Mouse (Mus musculus): ENCODE data around the gene Top2a. TPM values are rescaled to one million over a fixed set of nuclear protein-coding genes. Genes with fewer than 3 reads are reported as not detected.

Gene Top2a
- polyA plus RNA-seq, 1 experiment, result 227 TPM

GRCm38 (mm10) chr11:98978526-98979148, 45.4 kb downstream of the Top2a start:
- Histone ChIP-seq H3K4me3 (ENCODE audit: insufficient read depth, low read length) (no peak overlapping the region), H3K27ac (ENCODE audit: insufficient read depth, low read length) (no peak overlapping the region), H3K4me1 (ENCODE audit: control insufficient read depth, insufficient read depth, low read length) (no peaks in the 10 kb centered on the region)
- no peak for TF ChIP-seq CTCF (IDR thresholded peaks at IDR 0.05; ENCODE audit: borderline replicate concordance, insufficient read depth, low read length)
- TF ChIP-seq POLR2A (IDR thresholded peaks at IDR 0.05; ENCODE audit: low read depth, low read length), result no peak

- TF ChIP-seq POLR2A (IDR thresholded peaks at IDR 0.05; ENCODE audit: low read depth, low read length), result no peak
- TF ChIP-seq CTCF (IDR thresholded peaks at IDR 0.05; ENCODE audit: borderline replicate concordance, insufficient read depth, low read length), result peak; percentile 46; the same call in 1 of the 2 replicates
- H3K27ac ChIP-seq (ENCODE audit: insufficient read depth, low read length), result no peak overlapping the region
- H3K4me3 ChIP-seq (ENCODE audit: insufficient read depth, low read length), result no peak overlapping the region
- peaks cover 9% of the 10 kb centered on the region; the same call in 1 of the 2 replicates for H3K4me1 ChIP-seq (ENCODE audit: control insufficient read depth, insufficient read depth, low read length)
Observed at GRCm38 (mm10) chr11:98974871-98975719, 48.9 kb downstream of the Top2a start.

- Histone ChIP-seq H3K4me3 (ENCODE audit: insufficient read depth, low read length) (no peak overlapping the region), H3K27ac (ENCODE audit: insufficient read depth, low read length) (no peak overlapping the region), H3K4me1 (ENCODE audit: control insufficient read depth, insufficient read depth, low read length) (peaks cover 15% of the 10 kb centered on the region)
- TF ChIP-seq POLR2A (IDR thresholded peaks at IDR 0.05; ENCODE audit: low read depth, low read length) (no peak), CTCF (IDR thresholded peaks at IDR 0.05; ENCODE audit: borderline replicate concordance, insufficient read depth, low read length) (no peak)
Observed at GRCm38 (mm10) chr11:98974213-98974612, 49.8 kb downstream of the Top2a start.

- H3K4me3 ChIP-seq (ENCODE audit: insufficient read depth, low read length), result no peak overlapping the region
- peaks cover 20% of the 10 kb centered on the region for H3K4me1 ChIP-seq (ENCODE audit: control insufficient read depth, insufficient read depth, low read length)
- TF ChIP-seq POLR2A (IDR thresholded peaks at IDR 0.05; ENCODE audit: low read depth, low read length) (no peak), CTCF (IDR thresholded peaks at IDR 0.05; ENCODE audit: borderline replicate concordance, insufficient read depth, low read length) (no peak)
- H3K27ac ChIP-seq (ENCODE audit: insufficient read depth, low read length), result no peak overlapping the region
Observed at GRCm38 (mm10) chr11:98973584-98973983, 50.4 kb downstream of the Top2a start.

- H3K4me3 ChIP-seq (ENCODE audit: insufficient read depth, low read length), result no peak overlapping the region
- H3K27ac ChIP-seq (ENCODE audit: insufficient read depth, low read length), result no peak overlapping the region
- peaks cover 27% of the 10 kb centered on the region for H3K4me1 ChIP-seq (ENCODE audit: control insufficient read depth, insufficient read depth, low read length)
- no peak for TF ChIP-seq CTCF (IDR thresholded peaks at IDR 0.05; ENCODE audit: borderline replicate concordance, insufficient read depth, low read length)
- no peak for TF ChIP-seq POLR2A (IDR thresholded peaks at IDR 0.05; ENCODE audit: low read depth, low read length)
Observed at GRCm38 (mm10) chr11:98972801-98973360, 51.1 kb downstream of the Top2a start.

GRCm38 (mm10) chr11:98972215-98972614, 51.8 kb downstream of the Top2a start:
- Histone ChIP-seq H3K4me1 (ENCODE audit: control insufficient read depth, insufficient read depth, low read length) (peaks cover 29% of the 10 kb centered on the region), H3K27ac (ENCODE audit: insufficient read depth, low read length) (no peak overlapping the region), H3K4me3 (ENCODE audit: insufficient read depth, low read length) (no peak overlapping the region)
- TF ChIP-seq CTCF (IDR thresholded peaks at IDR 0.05; ENCODE audit: borderline replicate concordance, insufficient read depth, low read length) (peak; percentile 68), POLR2A (IDR thresholded peaks at IDR 0.05; ENCODE audit: low read depth, low read length) (no peak)

GRCm38 (mm10) chr11:98971316-98972031, 52.5 kb downstream of the Top2a start:
- Histone ChIP-seq H3K27ac (ENCODE audit: insufficient read depth, low read length) (no peak overlapping the region), H3K4me1 (ENCODE audit: control insufficient read depth, insufficient read depth, low read length) (peaks cover 29% of the 10 kb centered on the region), H3K4me3 (ENCODE audit: insufficient read depth, low read length) (no peak overlapping the region)
- no peak for TF ChIP-seq CTCF (IDR thresholded peaks at IDR 0.05; ENCODE audit: borderline replicate concordance, insufficient read depth, low read length)
- TF ChIP-seq POLR2A (IDR thresholded peaks at IDR 0.05; ENCODE audit: low read depth, low read length), result no peak

GRCm38 (mm10) chr11:98970191-98970925, 53.6 kb downstream of the Top2a start:
- Histone ChIP-seq H3K4me1 (ENCODE audit: control insufficient read depth, insufficient read depth, low read length) (peaks cover 39% of the 10 kb centered on the region), H3K27ac (ENCODE audit: insufficient read depth, low read length) (no peak overlapping the region), H3K4me3 (ENCODE audit: insufficient read depth, low read length) (no peak overlapping the region)
- no peak for TF ChIP-seq CTCF (IDR thresholded peaks at IDR 0.05; ENCODE audit: borderline replicate concordance, insufficient read depth, low read length)
- no peak for TF ChIP-seq POLR2A (IDR thresholded peaks at IDR 0.05; ENCODE audit: low read depth, low read length)

- Histone ChIP-seq H3K27ac (ENCODE audit: insufficient read depth, low read length) (no peak overlapping the region), H3K4me1 (ENCODE audit: control insufficient read depth, insufficient read depth, low read length) (peaks cover 41% of the 10 kb centered on the region), H3K4me3 (ENCODE audit: insufficient read depth, low read length) (no peak overlapping the region)
- TF ChIP-seq CTCF (IDR thresholded peaks at IDR 0.05; ENCODE audit: borderline replicate concordance, insufficient read depth, low read length) (no peak), POLR2A (IDR thresholded peaks at IDR 0.05; ENCODE audit: low read depth, low read length) (no peak)
Observed at GRCm38 (mm10) chr11:98969496-98969927, 54.5 kb downstream of the Top2a start.
